Mouse (Mus musculus) heart, postnatal 10 days (tissue): ENCODE results near the gene Mylpf. TPM values are rescaled to one million over a fixed set of nuclear protein-coding genes. Genes with fewer than 3 reads are reported as not detected.
"Not testable (repeated sequence)": the region's sequence is repeated elsewhere in the genome, so short reads cannot be mapped to it uniquely, and the experiment has no call there.

ENCODE experiments used
- DNase-seq, 2 experiments: peaks; one replicate each; pipeline ENCODE4 v3.0.0; 2021
- intact Hi-C: fragments of 180-260 bp; cut with DNase I; formaldehyde crosslinking; loops from one replicate; pipeline ENCODE4 v1.15.1; 2025
- total RNA-seq, 2 experiments: library from RNA; stranded (reverse); gene quantifications; 2 replicates each; pipeline ENCODE4 v1.2.3; 2021

The Mylpf gene
- total RNA-seq, result 1 to 10 TPM; 1.7 to 2.5 TPM

GRCm38 (mm10) chr7:127208553-127209438 lies at the start of gene Mylpf:
Gene Mylpf (plus strand): TSS chr7:127208890.
- intact Hi-C loops, result no loop called here
- peak; percentile 95 for DNase-seq

GRCm38 (mm10) chr7:127162546-127162945 lies 46.1 kb upstream of the Mylpf start:
- intact Hi-C loops, result no loop called here

GRCm38 (mm10) chr7:127164002-127164401 lies 44.7 kb upstream of the Mylpf start:
- intact Hi-C loops, result no loop called here
- DNase-seq, result no peak

More at GRCm38 (mm10) chr7:127162546-127162945, 46.1 kb upstream of the Mylpf start:
- no peak for DNase-seq

- DNase-seq, result no peak
- intact Hi-C loops, result no loop called here
Measured at GRCm38 (mm10) chr7:127165607-127166493, 42.8 kb upstream of the Mylpf start.

GRCm38 (mm10) chr7:127166501-127166900 lies 42.2 kb upstream of the Mylpf start:
- no peak for DNase-seq
- intact Hi-C loops, result no loop called here

- DNase-seq, result no peak
- intact Hi-C loops, result no loop called here
Measured at GRCm38 (mm10) chr7:127176937-127177336, 31.8 kb upstream of the Mylpf start.

- DNase-seq, result no peak
Measured at GRCm38 (mm10) chr7:127180783-127181182, 27.9 kb upstream of the Mylpf start.

GRCm38 (mm10) chr7:127181724-127182123 lies 27.0 kb upstream of the Mylpf start:
- intact Hi-C loops, result loop anchor here (5.0 kb wide), 1 partner anchor 39 kb away; no protein-coding TSS in a partner anchor

More at GRCm38 (mm10) chr7:127180783-127181182, 27.9 kb upstream of the Mylpf start:
- intact Hi-C loops, result loop anchor here (5.0 kb wide), 1 partner anchor 38 kb away; no protein-coding TSS in a partner anchor

GRCm38 (mm10) chr7:127183345-127183744 lies 25.3 kb upstream of the Mylpf start:
- intact Hi-C loops, result loop anchor here (5.0 kb wide), 1 partner anchor 41 kb away; no protein-coding TSS in a partner anchor

More at GRCm38 (mm10) chr7:127181724-127182123, 27.0 kb upstream of the Mylpf start:
- DNase-seq, result not testable (repeated sequence)

GRCm38 (mm10) chr7:127183828-127184227 lies 24.9 kb upstream of the Mylpf start:
- intact Hi-C loops, result loop anchor here (2.0 to 5.0 kb wide), 2 partner anchors 42 to 55 kb away; no protein-coding TSS in a partner anchor
- DNase-seq, result peak in 1 of 2 experiments; percentile 43

More at GRCm38 (mm10) chr7:127183345-127183744, 25.3 kb upstream of the Mylpf start:
- no peak for DNase-seq

GRCm38 (mm10) chr7:127184720-127185119 lies 24.0 kb upstream of the Mylpf start:
- intact Hi-C loops, result loop anchor here (2.0 to 5.0 kb wide), 2 partner anchors 42 to 56 kb away; no protein-coding TSS in a partner anchor
- DNase-seq, result no peak

GRCm38 (mm10) chr7:127185601-127186000 lies 23.1 kb upstream of the Mylpf start:
- no peak for DNase-seq
- intact Hi-C loops, result loop anchor here (2.0 kb wide), 1 partner anchor 57 kb away; no protein-coding TSS in a partner anchor

- no peak for DNase-seq
- intact Hi-C loops, result loop anchor here (2.0 kb wide), 1 partner anchor 69 kb away; no protein-coding TSS in a partner anchor
Measured at GRCm38 (mm10) chr7:127187351-127187750, 21.3 kb upstream of the Mylpf start.

GRCm38 (mm10) chr7:127188305-127189276 lies 20.1 kb upstream of the Mylpf start:
- intact Hi-C loops, result no loop called here
- DNase-seq, result no peak

- intact Hi-C loops, result no loop called here
- no peak for DNase-seq
Measured at GRCm38 (mm10) chr7:127190672-127191071, 18.0 kb upstream of the Mylpf start.

- intact Hi-C loops, result no loop called here
Measured at GRCm38 (mm10) chr7:127192989-127193388, 15.7 kb upstream of the Mylpf start.

GRCm38 (mm10) chr7:127194011-127194632 lies 14.6 kb upstream of the Mylpf start:
- DNase-seq, result no peak
- intact Hi-C loops, result no loop called here

More at GRCm38 (mm10) chr7:127192989-127193388, 15.7 kb upstream of the Mylpf start:
- DNase-seq, result no peak

- DNase-seq, result no peak
- intact Hi-C loops, result no loop called here
Measured at GRCm38 (mm10) chr7:127194633-127195029, 14.1 kb upstream of the Mylpf start.
